Mouse (Mus musculus): Measurements from ENCODE around the gene Sema5a. TPM values are rescaled to one million over a fixed set of nuclear protein-coding genes. Genes with fewer than 3 reads are reported as not detected.

Sema5a gene
- total RNA-seq, 2 experiments from 2014 or later, result 29.5 to 30.7 TPM

- no peak for DNase-seq
Measured at GRCm38 (mm10) chr15:32546746-32547145, 302.1 kb downstream of the Sema5a start.

- DNase-seq, result no peak
Measured at GRCm38 (mm10) chr15:32558925-32559324, 314.3 kb downstream of the Sema5a start.

GRCm38 (mm10) chr15:32562600-32562999 is 318.0 kb downstream of the Sema5a start:
- peak; percentile 5 for DNase-seq

- DNase-seq, result peak; percentile 18
Measured at GRCm38 (mm10) chr15:32568181-32568857, 323.7 kb downstream of the Sema5a start.

GRCm38 (mm10) chr15:32568858-32569387 is 324.3 kb downstream of the Sema5a start:
- no peak for DNase-seq

- DNase-seq, result no peak
Measured at GRCm38 (mm10) chr15:32574327-32574726, 329.7 kb downstream of the Sema5a start.

- DNase-seq, result no peak
Measured at GRCm38 (mm10) chr15:32575212-32575611, 330.6 kb downstream of the Sema5a start.

GRCm38 (mm10) chr15:32579351-32579750 is 334.7 kb downstream of the Sema5a start:
- DNase-seq, result no peak

GRCm38 (mm10) chr15:32590641-32591040 is 346.0 kb downstream of the Sema5a start:
- DNase-seq, result no peak

- no peak for DNase-seq
Measured at GRCm38 (mm10) chr15:32593746-32594145, 349.1 kb downstream of the Sema5a start.

GRCm38 (mm10) chr15:32596574-32596973 is 352.0 kb downstream of the Sema5a start:
- no peak for DNase-seq

- no peak for DNase-seq
Measured at GRCm38 (mm10) chr15:32597189-32597588, 352.6 kb downstream of the Sema5a start.

- no peak for DNase-seq
Measured at GRCm38 (mm10) chr15:32607236-32607635, 362.6 kb downstream of the Sema5a start.

- peak; percentile 51 for DNase-seq
Measured at GRCm38 (mm10) chr15:32610776-32611175, 366.2 kb downstream of the Sema5a start.

- DNase-seq, result no peak
Measured at GRCm38 (mm10) chr15:32611201-32611600, 366.6 kb downstream of the Sema5a start.

- no peak for DNase-seq
Measured at GRCm38 (mm10) chr15:32613718-32614117, 369.1 kb downstream of the Sema5a start.

- DNase-seq, result no peak
Measured at GRCm38 (mm10) chr15:32615773-32616172, 371.2 kb downstream of the Sema5a start.

GRCm38 (mm10) chr15:32619199-32619598 is 374.6 kb downstream of the Sema5a start:
- no peak for DNase-seq

- DNase-seq, result no peak
Measured at GRCm38 (mm10) chr15:32623037-32623739, 378.6 kb downstream of the Sema5a start.

GRCm38 (mm10) chr15:32624106-32624505 is 379.5 kb downstream of the Sema5a start:
- no peak for DNase-seq

- DNase-seq, result no peak
Measured at GRCm38 (mm10) chr15:32626031-32626430, 381.4 kb downstream of the Sema5a start.

GRCm38 (mm10) chr15:32633713-32634112 is 389.1 kb downstream of the Sema5a start:
- DNase-seq, result no peak

- DNase-seq, result no peak
Measured at GRCm38 (mm10) chr15:32637879-32638278, 393.3 kb downstream of the Sema5a start.
